Mouse (Mus musculus) ES-Bruce4 (cell line): ENCODE data around the gene Tmem169. TPM values are rescaled to one million over a fixed set of nuclear protein-coding genes. Genes with fewer than 3 reads are reported as not detected.

Experiments used
- H3K27ac ChIP-seq: 2 replicates; pipeline ENCODE4 v1.5.1; 2012; ENCODE audit warnings: low read length, inconsistent platforms; ENCODE audit not compliant: insufficient read depth
- H3K27me3 ChIP-seq: 2 replicates; pipeline ENCODE4 v1.6.1; 2012; ENCODE audit warnings: mild to moderate bottlenecking, low read length, inconsistent platforms; ENCODE audit not compliant: control insufficient read depth, poor library complexity, insufficient read depth, severe bottlenecking
- H3K36me3 ChIP-seq: 2 replicates; pipeline ENCODE4 v1.6.1; 2012; ENCODE audit warnings: inconsistent platforms, mild to moderate bottlenecking, low read length, moderate library complexity; ENCODE audit not compliant: control insufficient read depth, poor library complexity, insufficient read depth, severe bottlenecking
- H3K4me1 ChIP-seq: one replicate; pipeline ENCODE4 v1.8.1; 2011; ENCODE audit warnings: low read length; ENCODE audit not compliant: control insufficient read depth, insufficient read depth
- H3K4me3 ChIP-seq: 2 replicates; pipeline ENCODE4 v1.5.1; 2011; ENCODE audit warnings: low read depth, mild to moderate bottlenecking, low read length
- H3K9ac ChIP-seq: 2 replicates; pipeline ENCODE4 v1.6.1; 2012; ENCODE audit warnings: low read depth, mild to moderate bottlenecking, inconsistent platforms; ENCODE audit not compliant: poor library complexity, severe bottlenecking
- H3K9me3 ChIP-seq: replicated peaks from 2 replicates; pipeline ENCODE4 v1.6.1; 2012; ENCODE audit warnings: mild to moderate bottlenecking, low read length, inconsistent platforms; ENCODE audit not compliant: control insufficient read depth, poor library complexity, insufficient read depth, severe bottlenecking
- CTCF ChIP-seq: IDR thresholded peaks from one replicate; pipeline ENCODE4 v1.8.1; 2011; ENCODE audit warnings: low read depth, low read length
- EP300 ChIP-seq: IDR thresholded peaks from 2 replicates; pipeline ENCODE4 v1.6.1; 2011; ENCODE audit warnings: low read depth, low read length; ENCODE audit not compliant: insufficient read depth
- POLR2A ChIP-seq: IDR thresholded peaks from one replicate; pipeline ENCODE4 v1.8.1; 2011; ENCODE audit warnings: low read length; ENCODE audit not compliant: insufficient read depth
- polyA plus RNA-seq: library from polyadenylated mRNA; stranded (reverse); fragments of >200 nt; gene quantifications from 2 replicates; pipeline ENCODE4 v1.2.4, GENCODE M21; 2011; ENCODE audit warnings: low read depth; ENCODE audit not compliant: missing spikeins, insufficient read depth, insufficient read length

Tmem169 gene
- polyA plus RNA-seq, 1 experiment, result 0.67 TPM

GRCm38 (mm10) chr1:72282604-72283003 lies 1.6 kb upstream of the Tmem169 start:
- Histone ChIP-seq H3K9ac (no peak overlapping the region), H3K27me3 (no peaks in the 10 kb centered on the region), H3K4me1 (no peaks in the 10 kb centered on the region), H3K4me3 (no peak overlapping the region), H3K36me3 (no peaks in the 10 kb centered on the region), H3K27ac (no peak overlapping the region), H3K9me3 (no peaks in the 10 kb centered on the region)
- TF ChIP-seq CTCF, result no peak
- no peak for TF ChIP-seq POLR2A
- no peak for TF ChIP-seq EP300

DNA sequence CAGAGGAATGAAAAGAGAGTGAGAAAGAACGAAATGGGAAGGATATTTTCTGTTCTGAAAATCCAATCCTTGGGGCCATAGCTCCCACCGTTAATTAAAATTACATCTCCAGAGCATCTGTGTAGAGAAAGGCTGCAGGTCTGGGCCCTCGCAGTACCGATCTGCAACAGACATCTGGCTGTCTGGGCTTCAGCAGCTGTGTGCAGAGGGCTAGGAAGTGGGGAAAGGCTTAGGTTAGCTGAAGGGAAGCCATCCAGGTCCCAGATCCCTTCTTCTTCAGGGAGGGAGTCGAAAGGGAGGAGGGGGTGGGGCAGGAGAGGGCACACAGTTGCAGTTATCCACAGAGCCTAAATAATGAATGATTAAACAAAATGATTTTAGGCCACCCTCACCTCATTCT lies 370 bp downstream of the Tmem169 start:
- Histone ChIP-seq H3K36me3 (no peaks in the 10 kb centered on the region), H3K27ac (no peak overlapping the region)

GRCm38 (mm10) chr1:72286904-72287303 lies 2.7 kb downstream of the Tmem169 start:
- Histone ChIP-seq H3K27me3 (no peaks in the 10 kb centered on the region), H3K27ac (no peak overlapping the region), H3K9ac (no peak overlapping the region), H3K4me3 (no peak overlapping the region), H3K4me1 (no peaks in the 10 kb centered on the region), H3K9me3 (no peaks in the 10 kb centered on the region), H3K36me3 (no peaks in the 10 kb centered on the region)
- TF ChIP-seq POLR2A, result no peak
- TF ChIP-seq EP300, result no peak
- no peak for TF ChIP-seq CTCF

More for the DNA sequence above, 370 bp downstream of the Tmem169 start:
- Histone ChIP-seq H3K9ac (no peak overlapping the region), H3K9me3 (no peaks in the 10 kb centered on the region), H3K4me3 (peak overlapping the region; percentile 24; the same call in 1 of the 2 replicates), H3K4me1 (no peaks in the 10 kb centered on the region), H3K27me3 (no peaks in the 10 kb centered on the region)
- TF ChIP-seq CTCF (no peak), EP300 (no peak), POLR2A (no peak)

DNA sequence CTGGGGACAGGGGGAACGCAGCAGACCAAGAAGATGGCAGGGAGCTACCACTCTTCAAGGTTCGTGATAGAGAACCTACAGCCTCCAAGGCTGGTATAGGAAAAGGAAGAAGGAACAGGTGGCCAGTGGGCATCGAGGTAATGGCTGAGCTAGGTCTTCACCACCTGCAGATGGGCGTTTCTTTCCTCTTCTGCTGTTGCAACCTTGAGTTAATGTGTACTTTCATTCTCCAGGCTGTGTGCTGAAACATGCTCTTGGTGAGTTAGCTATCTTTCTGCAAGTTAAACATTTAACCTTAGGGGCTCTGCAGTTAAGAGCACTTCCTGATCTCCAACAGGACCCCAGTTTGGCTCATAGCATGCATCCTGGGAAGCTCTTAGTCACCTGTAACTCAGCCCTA lies 3.7 kb downstream of the Tmem169 start:
- Histone ChIP-seq H3K9me3 (no peaks in the 10 kb centered on the region), H3K9ac (no peak overlapping the region), H3K27ac (no peak overlapping the region), H3K36me3 (no peaks in the 10 kb centered on the region), H3K4me3 (no peak overlapping the region), H3K4me1 (no peaks in the 10 kb centered on the region), H3K27me3 (no peaks in the 10 kb centered on the region)
- TF ChIP-seq EP300 (no peak), POLR2A (no peak), CTCF (no peak)

DNA sequence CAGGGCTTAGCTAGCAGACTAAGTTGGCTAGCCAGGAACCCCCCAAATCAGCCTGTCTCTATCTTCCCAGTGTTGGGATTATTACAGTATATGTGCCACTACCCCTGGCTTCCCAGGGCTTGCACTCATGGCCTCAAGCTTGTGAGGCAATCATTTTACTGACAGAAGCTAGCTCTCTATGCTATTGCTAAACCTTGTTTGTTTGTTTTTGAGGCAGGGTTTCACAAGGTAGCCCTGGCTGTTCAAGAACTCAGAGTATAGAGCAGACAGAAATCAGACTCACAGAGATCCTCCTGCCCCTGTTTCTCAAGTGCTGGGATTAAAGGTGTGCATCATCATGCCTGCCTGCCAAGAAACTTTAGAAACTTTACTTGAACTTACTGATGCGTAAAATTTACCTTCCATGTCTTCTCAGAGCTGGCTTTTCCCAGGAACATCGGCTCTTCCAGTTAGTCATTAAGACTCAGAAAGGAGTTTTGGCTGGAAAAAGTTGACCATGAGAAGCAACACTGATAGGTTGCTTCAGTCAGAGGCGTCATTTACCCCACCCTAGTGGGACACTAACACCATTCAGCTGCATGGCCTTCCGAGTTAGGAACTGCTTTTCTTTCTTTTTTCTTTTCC lies 4.5 kb downstream of the Tmem169 start:
- H3K4me3 ChIP-seq, result no peak overlapping the region
- no peak overlapping the region for H3K9ac ChIP-seq
- H3K27me3 ChIP-seq, result no peaks in the 10 kb centered on the region
- TF ChIP-seq POLR2A, result no peak
- TF ChIP-seq CTCF, result no peak
- no peak for TF ChIP-seq EP300
- no peaks in the 10 kb centered on the region for H3K4me1 ChIP-seq
- no peaks in the 10 kb centered on the region for H3K36me3 ChIP-seq
- no peak overlapping the region for H3K27ac ChIP-seq
- H3K9me3 ChIP-seq, result no peaks in the 10 kb centered on the region

- Histone ChIP-seq H3K9me3 (no peaks in the 10 kb centered on the region), H3K9ac (no peak overlapping the region), H3K4me1 (no peaks in the 10 kb centered on the region), H3K27me3 (no peaks in the 10 kb centered on the region), H3K4me3 (no peak overlapping the region), H3K36me3 (no peaks in the 10 kb centered on the region), H3K27ac (no peak overlapping the region)
- TF ChIP-seq CTCF, result no peak
- no peak for TF ChIP-seq EP300
- no peak for TF ChIP-seq POLR2A
Measured at GRCm38 (mm10) chr1:72290896-72291295, 6.7 kb downstream of the Tmem169 start.
